Mouse (Mus musculus) lung, adult 18-20 months (tissue): ENCODE measurements at regions not wholly inside any gene's neighbourhood (a gene's known extent, or its start where the extent isn't known, plus 50 kb on each side); places are given as distances from the start of the nearest gene placed in this dataset.

ENCODE experiments used
- DNase-seq, 2 experiments: peaks; one replicate each; pipeline ENCODE4 v3.0.0; 2022; ENCODE audit warnings: mixed read lengths in 2 of 2

DNA sequence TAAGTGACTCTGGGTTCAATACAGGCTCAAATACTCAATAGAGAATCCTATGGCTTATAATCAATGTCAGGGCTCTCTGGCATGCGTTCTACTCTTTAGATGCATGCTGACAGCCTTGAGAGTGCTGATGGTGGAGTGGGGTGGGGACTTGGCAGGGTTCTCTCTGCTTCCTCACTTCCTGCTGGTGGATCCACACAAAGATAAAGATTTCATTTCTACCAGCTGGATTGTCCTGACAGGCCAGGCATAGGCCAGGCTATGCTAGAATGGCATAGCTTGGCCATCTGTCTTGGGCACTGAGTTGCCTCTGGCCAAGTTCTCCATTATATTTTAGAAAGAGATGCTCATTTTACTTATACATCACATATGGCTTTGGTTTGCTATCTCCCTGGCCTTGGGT lies 206.2 kb upstream of the Plpp4 start:
- no peak for DNase-seq

- no peak for DNase-seq
Measured at GRCm38 (mm10) chr7:129066891-129067290, 189.9 kb upstream of the Plpp4 start.

GRCm38 (mm10) chr7:129068137-129068536 lies 188.7 kb upstream of the Plpp4 start:
- peak in 1 of 2 experiments; percentile 12 for DNase-seq

GRCm38 (mm10) chr7:129079786-129080185 lies 177.0 kb upstream of the Plpp4 start:
- no peak for DNase-seq

GRCm38 (mm10) chr7:129091441-129091840 lies 165.4 kb upstream of the Plpp4 start:
- DNase-seq: no peak

DNA sequence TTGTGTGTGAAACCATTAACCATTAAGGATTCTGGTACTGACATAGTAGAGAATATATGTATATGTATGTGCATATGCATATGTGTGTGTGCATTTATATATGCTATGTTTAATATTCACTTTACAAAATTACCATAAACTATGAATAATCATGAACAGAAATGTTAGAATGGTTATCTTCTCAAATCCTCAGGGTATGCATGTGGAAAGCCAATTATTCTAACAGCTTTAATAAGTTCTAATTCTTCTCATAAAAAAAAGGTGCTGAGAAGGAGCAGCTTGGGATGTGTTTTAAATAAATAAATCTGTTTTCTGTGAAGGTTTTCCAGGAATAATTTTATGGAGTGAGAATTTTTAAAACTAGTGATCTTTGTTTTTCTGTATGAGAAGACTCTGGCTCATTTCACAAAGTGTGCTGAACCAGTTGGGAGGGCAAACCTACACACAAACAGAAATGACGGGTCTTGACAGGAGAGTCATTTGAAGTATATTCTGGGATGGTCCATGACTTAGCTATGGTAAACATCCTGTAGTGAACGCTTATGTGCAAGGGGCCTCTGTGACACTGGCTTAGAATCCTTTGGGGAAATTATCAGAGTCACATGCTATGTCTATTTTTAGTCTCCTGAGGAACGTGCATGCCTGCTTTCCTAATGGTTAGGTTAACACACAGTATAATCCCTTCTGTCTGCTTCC lies 160.3 kb upstream of the Plpp4 start:
- DNase-seq: no peak

DNA sequence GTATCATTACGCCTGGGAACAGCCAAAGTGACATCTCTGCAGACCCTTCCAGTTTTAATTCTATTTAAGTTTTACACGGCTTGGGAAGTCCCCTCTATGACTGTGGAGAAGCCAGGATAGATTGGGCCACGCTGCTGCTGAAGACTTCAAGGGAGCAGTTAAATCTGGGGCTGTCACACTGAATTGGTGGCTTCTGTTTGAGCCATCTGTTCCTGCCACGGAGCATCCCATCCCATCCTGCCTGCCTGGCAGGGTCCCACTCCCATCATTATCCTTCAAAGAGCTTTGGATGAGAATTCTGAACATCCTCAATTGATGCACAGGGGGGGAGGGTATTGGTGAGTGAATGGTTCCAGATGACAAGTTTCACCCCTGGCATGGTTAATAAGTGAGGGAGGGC lies 154.4 kb upstream of the Plpp4 start:
- no peak for DNase-seq

DNA sequence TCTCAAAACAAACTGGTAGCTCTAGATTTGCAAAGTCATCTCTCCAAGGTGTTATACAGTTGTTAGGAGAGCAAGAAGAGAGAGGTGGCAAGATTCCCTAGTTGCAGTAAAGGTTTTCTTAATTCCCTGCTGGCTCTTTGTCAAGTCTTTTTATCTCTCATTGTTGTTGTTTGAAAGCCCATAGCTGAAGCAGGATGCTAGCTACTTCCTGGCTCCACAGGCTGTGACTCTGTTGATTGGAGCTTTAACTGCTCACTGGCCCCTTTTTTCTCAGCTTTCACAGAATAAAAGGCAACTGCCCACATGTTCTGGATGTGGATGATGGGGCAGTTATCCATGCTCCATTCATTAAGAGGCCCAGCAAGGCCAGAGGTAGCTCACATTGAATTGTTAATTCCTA lies 122.7 kb upstream of the Plpp4 start:
- no peak for DNase-seq

- DNase-seq: no peak
Measured at GRCm38 (mm10) chr7:129134661-129135215, 122.1 kb upstream of the Plpp4 start.

- no peak for DNase-seq
Measured at GRCm38 (mm10) chr7:129137303-129137990, 119.4 kb upstream of the Plpp4 start.

GRCm38 (mm10) chr7:129141942-129142598 lies 114.8 kb upstream of the Plpp4 start:
- no peak for DNase-seq

DNA sequence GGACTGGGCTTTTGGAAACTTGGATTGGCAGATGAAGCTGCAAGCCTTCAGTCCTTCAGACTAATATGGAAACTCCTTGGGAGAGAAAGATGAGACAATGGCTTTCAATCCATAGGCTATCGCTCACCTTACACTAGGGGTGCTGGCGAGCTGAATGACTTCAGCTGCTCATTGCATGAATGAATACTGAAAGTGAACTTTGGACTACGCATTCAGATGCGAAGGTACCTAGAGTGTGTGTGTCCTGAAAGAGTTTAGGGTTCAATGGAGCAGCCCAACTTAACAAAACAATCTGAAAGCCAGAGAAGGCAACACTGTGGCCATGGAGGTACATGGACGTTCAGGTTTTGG lies 114.3 kb upstream of the Plpp4 start:
- DNase-seq: no peak

- DNase-seq: no peak
Measured at GRCm38 (mm10) chr7:129155577-129155976, 101.3 kb upstream of the Plpp4 start.

DNA sequence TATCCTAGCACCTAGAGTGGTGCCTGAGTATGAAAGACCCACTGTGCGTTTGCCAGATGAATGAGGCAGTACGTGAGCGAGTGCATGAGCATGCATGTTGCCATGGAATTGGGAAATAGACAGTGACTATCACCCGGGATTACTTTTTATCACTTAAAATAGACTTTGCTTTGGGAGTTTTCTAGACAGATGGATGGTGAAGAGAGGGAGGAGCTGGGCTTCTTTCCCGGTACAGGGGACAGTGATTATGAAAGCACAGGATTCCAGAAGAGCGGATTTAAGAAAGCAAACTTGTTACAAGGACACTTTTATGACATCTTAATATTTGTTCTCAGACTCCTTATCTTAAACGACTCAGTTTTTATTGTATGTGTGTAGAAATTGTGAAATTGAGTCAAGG lies 86.9 kb upstream of the Plpp4 start:
- no peak for DNase-seq

GRCm38 (mm10) chr7:129190933-129191332 lies 65.9 kb upstream of the Plpp4 start:
- no peak for DNase-seq

- no peak for DNase-seq
Measured at GRCm38 (mm10) chr7:129207029-129207428, 49.8 kb upstream of the Plpp4 start.
